Mouse (Mus musculus): ENCODE measurements around the gene Cdc42ep2. TPM values are rescaled to one million over a fixed set of nuclear protein-coding genes. Genes with fewer than 3 reads are reported as not detected.
A peak's percentile ranks its signal among the peaks of the same experiment; 100 is the strongest.

The Cdc42ep2 gene
- total RNA-seq, 2 experiments from 2014 or later = 4.7 to 4.9 TPM

- H3K4me3 ChIP-seq = peak overlapping the region; percentile 84
- DNase-seq (ENCODE audit: extremely low spot score in 1 of 2, low spot score in 2 of 2) = no peak
- TF ChIP-seq CTCF (IDR thresholded peaks at IDR 0.05) = no peak
- peak overlapping the region; percentile 57; the same call in 1 of the 2 replicates for H3K27ac ChIP-seq
- intact Hi-C loops (cut with DNase I) = loop anchor here (2.0 kb wide), 1 partner anchor 89 kb away; the partner anchor contains the start of gene Capn1
Observed at GRCm38 (mm10) chr19:5925311-5925855, 767 bp upstream of the Cdc42ep2 start.

GRCm38 (mm10) chr19:5923990-5924712, 465 bp downstream of the Cdc42ep2 start:
- TF ChIP-seq CTCF (IDR thresholded peaks at IDR 0.05) = peak; percentile 85
- Histone ChIP-seq H3K4me3 (peak overlapping the region; percentile 84), H3K27ac (peak overlapping the region; percentile 73)
- DNase-seq (ENCODE audit: extremely low spot score in 1 of 2, low spot score in 2 of 2) = peak; percentile 84 to 88
- intact Hi-C loops (cut with DNase I) = loop anchor here (1.0 to 2.0 kb wide), 2 partner anchors 32 to 91 kb away; partner anchors contain the start of gene Capn1

DNA sequence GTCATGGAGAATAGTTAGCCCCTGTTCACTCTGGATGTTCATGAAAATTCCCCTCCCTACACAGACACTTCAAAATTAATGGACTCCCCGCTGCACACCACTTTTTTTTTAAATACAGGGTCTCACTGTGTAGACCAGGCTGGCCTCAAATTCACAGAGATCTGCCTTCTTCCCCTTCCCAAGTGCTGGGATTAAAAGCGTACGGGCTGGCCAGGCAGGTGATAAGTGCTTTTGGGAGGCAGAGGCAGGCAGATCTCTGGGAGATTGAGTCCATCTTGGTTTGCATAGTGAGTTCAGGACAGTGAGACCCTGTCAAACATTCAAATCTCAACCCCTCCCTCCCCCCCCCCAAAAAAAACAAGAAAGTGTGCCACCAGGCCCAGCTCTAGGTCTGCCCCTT, 1.7 kb downstream of the Cdc42ep2 start:
- intact Hi-C loops (cut with DNase I) = no loop called here
- H3K27ac ChIP-seq = no peak overlapping the region
- TF ChIP-seq CTCF (IDR thresholded peaks at IDR 0.05) = no peak
- no peak for DNase-seq (ENCODE audit: extremely low spot score in 1 of 2, low spot score in 2 of 2)
- H3K4me3 ChIP-seq = no peak overlapping the region

- intact Hi-C loops (cut with DNase I) = no loop called here
- no peak for DNase-seq (ENCODE audit: extremely low spot score in 1 of 2, low spot score in 2 of 2)
- no peak overlapping the region for H3K4me3 ChIP-seq
- TF ChIP-seq CTCF (IDR thresholded peaks at IDR 0.05) = no peak
- H3K27ac ChIP-seq = no peak overlapping the region
Observed at GRCm38 (mm10) chr19:5922119-5922942, 2.3 kb downstream of the Cdc42ep2 start.

DNA sequence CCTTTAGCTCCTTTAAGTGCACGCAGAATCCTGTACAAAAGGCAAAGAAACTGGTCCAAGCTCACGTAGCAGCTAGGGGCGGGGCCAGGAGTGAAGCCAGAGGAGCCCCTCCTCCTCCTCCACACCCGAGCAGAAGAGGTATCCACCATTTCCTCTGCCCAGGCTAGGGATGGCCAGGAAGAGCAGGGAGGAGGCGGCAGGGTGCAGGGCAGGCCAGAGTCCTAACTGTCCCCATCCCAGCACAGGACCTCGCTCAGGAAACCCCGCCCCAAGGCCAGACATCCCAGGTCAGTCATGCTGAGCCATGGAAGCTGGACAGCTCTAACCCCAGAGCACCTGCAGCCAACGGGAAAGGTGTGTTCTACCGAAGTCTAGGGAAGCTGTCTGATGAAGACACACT, 2.9 kb downstream of the Cdc42ep2 start:
- TF ChIP-seq CTCF (IDR thresholded peaks at IDR 0.05) = no peak
- no peak overlapping the region for H3K27ac ChIP-seq
- H3K4me3 ChIP-seq = no peak overlapping the region
- DNase-seq (ENCODE audit: extremely low spot score in 1 of 2, low spot score in 2 of 2) = no peak
- intact Hi-C loops (cut with DNase I) = no loop called here

GRCm38 (mm10) chr19:5913007-5913719, 11.5 kb downstream of the Cdc42ep2 start, which contains the start of gene Dpf2:
Gene Dpf2 (minus strand): TSS chr19:5913010.
- H3K27ac ChIP-seq = peak within 1 kb of the TSS; percentile 87
- TF ChIP-seq CTCF (IDR thresholded peaks at IDR 0.05) = no peak
- DNase-seq (ENCODE audit: extremely low spot score in 1 of 2, low spot score in 2 of 2) = no peak
- intact Hi-C loops (cut with DNase I) = no loop called here
- peak within 1 kb of the TSS; percentile 97 for H3K4me3 ChIP-seq

GRCm38 (mm10) chr19:5912103-5913006, 12.3 kb downstream of the Cdc42ep2 start:
- DNase-seq (ENCODE audit: extremely low spot score in 1 of 2, low spot score in 2 of 2) = peak; percentile 98
- intact Hi-C loops (cut with DNase I) = no loop called here
- no peak; the same call in 1 of the 2 replicates for TF ChIP-seq CTCF (IDR thresholded peaks at IDR 0.05)
- Histone ChIP-seq H3K27ac (peak overlapping the region; percentile 87), H3K4me3 (peak overlapping the region; percentile 97)

- H3K4me3 ChIP-seq = peak overlapping the region; percentile 97
- H3K27ac ChIP-seq = peak overlapping the region; percentile 85; the same call in 1 of the 2 replicates
- TF ChIP-seq CTCF (IDR thresholded peaks at IDR 0.05) = no peak
- intact Hi-C loops (cut with DNase I) = no loop called here
- DNase-seq (ENCODE audit: extremely low spot score in 1 of 2, low spot score in 2 of 2) = no peak
Observed at GRCm38 (mm10) chr19:5911430-5912102, 13.1 kb downstream of the Cdc42ep2 start.

DNA sequence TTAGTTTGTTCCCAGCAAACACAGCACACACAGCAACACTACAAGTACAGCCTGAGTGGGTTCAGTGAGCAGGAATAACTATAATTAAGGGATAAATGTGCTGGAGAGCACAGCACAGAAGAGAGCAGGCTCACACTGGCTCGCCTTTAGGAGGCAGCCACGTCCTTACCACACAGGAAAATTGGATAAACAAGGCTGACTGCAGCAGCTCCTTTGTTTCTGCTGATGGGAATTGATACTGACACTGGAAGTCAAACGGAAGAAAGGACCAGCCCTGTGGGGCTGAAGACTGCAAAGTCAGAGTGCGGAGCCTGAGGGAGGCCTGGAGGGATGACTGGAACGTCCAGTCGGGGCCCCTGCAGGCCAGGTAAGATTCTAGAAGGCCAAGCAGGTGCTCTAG, 14.4 kb downstream of the Cdc42ep2 start:
- intact Hi-C loops (cut with DNase I) = no loop called here
- Histone ChIP-seq H3K4me3 (no peak overlapping the region), H3K27ac (no peak overlapping the region)
- no peak for DNase-seq (ENCODE audit: extremely low spot score in 1 of 2, low spot score in 2 of 2)
- TF ChIP-seq CTCF (IDR thresholded peaks at IDR 0.05) = no peak

DNA sequence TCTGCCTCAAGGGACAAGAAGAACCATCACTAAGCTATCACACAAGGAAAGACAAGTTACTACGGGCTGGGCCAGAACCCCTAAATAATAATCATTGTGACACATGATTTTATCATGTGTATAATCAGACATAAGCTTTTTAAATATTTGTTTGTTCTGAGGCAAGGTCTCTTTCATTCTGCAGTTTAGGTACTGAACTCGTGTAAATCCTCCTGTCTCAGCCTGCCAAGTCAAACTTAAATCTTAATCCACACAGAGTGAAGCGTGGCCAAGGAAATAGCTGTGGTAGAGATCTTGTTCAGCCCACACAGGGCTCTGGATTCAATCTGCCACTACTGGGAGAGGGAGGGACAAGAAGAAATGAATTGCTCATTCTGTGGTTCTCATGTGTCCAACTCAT, 17.3 kb downstream of the Cdc42ep2 start:
- DNase-seq (ENCODE audit: extremely low spot score in 1 of 2, low spot score in 2 of 2) = no peak
- Histone ChIP-seq H3K27ac (no peak overlapping the region), H3K4me3 (no peak overlapping the region)
- no peak for TF ChIP-seq CTCF (IDR thresholded peaks at IDR 0.05)
- intact Hi-C loops (cut with DNase I) = no loop called here
